Mouse (Mus musculus) E14TG2a.4 (cell line): ENCODE results near the gene Il17re.

Source experiments
- CTCF ChIP-seq: conservative IDR thresholded peaks from 2 replicates; pipeline ENCODE4 v1.5.1; 2014; ENCODE audit warnings: low read length
- NANOG ChIP-seq: IDR thresholded peaks from 2 replicates; pipeline ENCODE4 v1.6.1; 2014; ENCODE audit warnings: borderline replicate concordance, low read length, mixed read lengths
- POU5F1 ChIP-seq: IDR thresholded peaks from 2 replicates; pipeline ENCODE4 v1.6.1; 2014; ENCODE audit warnings: low read length, borderline replicate concordance

GRCm38 (mm10) chr6:113465602-113466001 lies 7.3 kb downstream of the Il17re start:
- TF ChIP-seq POU5F1 (no peak), CTCF (no peak), NANOG (no peak)
